Mouse (Mus musculus): Measurements from ENCODE around the gene Fndc3b.

DNA sequence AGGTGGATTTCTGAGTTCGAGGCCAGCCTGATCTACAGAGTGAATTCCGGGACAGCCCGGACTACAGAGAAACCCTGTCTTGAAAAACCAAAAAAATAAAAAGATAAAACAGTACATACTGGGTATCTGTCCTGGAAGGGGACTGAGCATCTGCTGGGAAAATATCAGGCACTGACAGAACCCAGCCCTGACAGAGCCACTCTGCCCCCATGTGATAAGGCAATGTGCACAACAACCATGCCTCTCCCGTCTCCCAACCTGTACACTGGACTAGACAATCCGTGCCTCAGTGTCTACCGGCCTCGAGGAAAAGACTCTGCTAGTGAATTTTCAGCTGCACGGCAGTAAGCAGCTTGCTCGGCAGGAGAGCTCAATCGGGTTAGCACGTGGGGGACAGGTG lies 97.3 kb downstream of the Fndc3b start:
- TF ChIP-seq CTCF (IDR thresholded peaks at IDR 0.05; ENCODE audit: control insufficient read depth, insufficient read depth, insufficient read length) (no peak), USF1 (IDR thresholded peaks at IDR 0.05; ENCODE audit: low read depth) (no peak), CEBPB (IDR thresholded peaks at IDR 0.05; ENCODE audit: low read depth) (no peak), FOSL1 (IDR thresholded peaks at IDR 0.05; ENCODE audit: insufficient read depth, low read length, poor library complexity, severe bottlenecking) (no peak), MYOD1 (IDR thresholded peaks at IDR 0.05; ENCODE audit: control insufficient read depth, insufficient read length, low read depth) (no peak)

Measured in C2C12 (cell line).